Mouse (Mus musculus): Measurements from ENCODE around the gene Best3. TPM values are rescaled to one million over a fixed set of nuclear protein-coding genes. Genes with fewer than 3 reads are reported as not detected.

The Best3 gene
- total RNA-seq, 2 experiments from 2014 or later: not detected

GRCm38 (mm10) chr10:116972509-116972908 is 13.6 kb upstream of the Best3 start, which contains the start of gene Gm10271:
Gm10271 (minus strand) TSS chr10:116972609.
- no peak for ATAC-seq (replicated peaks; ENCODE audit: low FRiP score, low TSS enrichment, poor library complexity, severe bottlenecking)

GRCm38 (mm10) chr10:116977455-116977854 is 8.7 kb upstream of the Best3 start:
- no peak for ATAC-seq (replicated peaks; ENCODE audit: low FRiP score, low TSS enrichment, poor library complexity, severe bottlenecking)

GRCm38 (mm10) chr10:116977858-116978257 is 8.3 kb upstream of the Best3 start:
- no peak for ATAC-seq (replicated peaks; ENCODE audit: low FRiP score, low TSS enrichment, poor library complexity, severe bottlenecking)

- no peak for ATAC-seq (replicated peaks; ENCODE audit: low FRiP score, low TSS enrichment, poor library complexity, severe bottlenecking)
Observed at GRCm38 (mm10) chr10:116978841-116979240, 7.3 kb upstream of the Best3 start.

GRCm38 (mm10) chr10:116980273-116980672 is 5.8 kb upstream of the Best3 start:
- ATAC-seq (replicated peaks; ENCODE audit: low FRiP score, low TSS enrichment, poor library complexity, severe bottlenecking): no peak

GRCm38 (mm10) chr10:116980888-116981287 is 5.2 kb upstream of the Best3 start:
- peak; percentile 76; the same call in 1 of the 2 replicates for ATAC-seq (replicated peaks; ENCODE audit: low FRiP score, low TSS enrichment, poor library complexity, severe bottlenecking)

- no peak for ATAC-seq (replicated peaks; ENCODE audit: low FRiP score, low TSS enrichment, poor library complexity, severe bottlenecking)
Observed at GRCm38 (mm10) chr10:116982526-116982925, 3.6 kb upstream of the Best3 start.

- ATAC-seq (replicated peaks; ENCODE audit: low FRiP score, low TSS enrichment, poor library complexity, severe bottlenecking): no peak
Observed at GRCm38 (mm10) chr10:116984836-116985235, 1.3 kb upstream of the Best3 start.

GRCm38 (mm10) chr10:116993971-116994370 is 7.9 kb downstream of the Best3 start:
- ATAC-seq (replicated peaks; ENCODE audit: low FRiP score, low TSS enrichment, poor library complexity, severe bottlenecking): no peak

GRCm38 (mm10) chr10:116995162-116995561 is 9.0 kb downstream of the Best3 start:
- no peak for ATAC-seq (replicated peaks; ENCODE audit: low FRiP score, low TSS enrichment, poor library complexity, severe bottlenecking)

- ATAC-seq (replicated peaks; ENCODE audit: low FRiP score, low TSS enrichment, poor library complexity, severe bottlenecking): no peak
Observed at GRCm38 (mm10) chr10:116995584-116996235, 9.6 kb downstream of the Best3 start.

- ATAC-seq (replicated peaks; ENCODE audit: low FRiP score, low TSS enrichment, poor library complexity, severe bottlenecking): peak; percentile 37
Observed at GRCm38 (mm10) chr10:116996236-116996600, 10.1 kb downstream of the Best3 start.

GRCm38 (mm10) chr10:116998716-116999455 is 12.8 kb downstream of the Best3 start:
- no peak for ATAC-seq (replicated peaks; ENCODE audit: low FRiP score, low TSS enrichment, poor library complexity, severe bottlenecking)

GRCm38 (mm10) chr10:117000975-117001374 is 14.9 kb downstream of the Best3 start:
- ATAC-seq (replicated peaks; ENCODE audit: low FRiP score, low TSS enrichment, poor library complexity, severe bottlenecking): no peak

- no peak for ATAC-seq (replicated peaks; ENCODE audit: low FRiP score, low TSS enrichment, poor library complexity, severe bottlenecking)
Observed at GRCm38 (mm10) chr10:117004695-117005094, 18.6 kb downstream of the Best3 start.

GRCm38 (mm10) chr10:117005707-117006464 is 19.8 kb downstream of the Best3 start:
- ATAC-seq (replicated peaks; ENCODE audit: low FRiP score, low TSS enrichment, poor library complexity, severe bottlenecking): 0 out of 2 replicates have a peak, but pooled peaks have one; percentile 27

GRCm38 (mm10) chr10:117009691-117010090 is 23.6 kb downstream of the Best3 start:
- ATAC-seq (replicated peaks; ENCODE audit: low FRiP score, low TSS enrichment, poor library complexity, severe bottlenecking): no peak

- no peak for ATAC-seq (replicated peaks; ENCODE audit: low FRiP score, low TSS enrichment, poor library complexity, severe bottlenecking)
Observed at GRCm38 (mm10) chr10:117011047-117011446, 24.9 kb downstream of the Best3 start.

GRCm38 (mm10) chr10:117013689-117014390 is 27.7 kb downstream of the Best3 start:
- no peak; the same call in 1 of the 2 replicates for ATAC-seq (replicated peaks; ENCODE audit: low FRiP score, low TSS enrichment, poor library complexity, severe bottlenecking)

- no peak for ATAC-seq (replicated peaks; ENCODE audit: low FRiP score, low TSS enrichment, poor library complexity, severe bottlenecking)
Observed at GRCm38 (mm10) chr10:117014565-117014964, 28.5 kb downstream of the Best3 start.
